Mouse (Mus musculus) cerebellum, postnatal 10 days (tissue): ENCODE data around the gene Gal3st3.
A peak's percentile ranks its signal among the peaks of the same experiment; 100 is the strongest.
"Not testable (repeated sequence)": the region's sequence is repeated elsewhere in the genome, so short reads cannot be mapped to it uniquely, and the experiment has no call there.

ENCODE experiments used
- DNase-seq, 2 experiments: peaks; one replicate each; pipeline ENCODE4 v3.0.0; 2021; ENCODE audit warnings: mixed read lengths in 2 of 2

The Gal3st3 gene

GRCm38 (mm10) chr19:5309025-5309424 lies 10.9 kb downstream of the Gal3st3 start:
- DNase-seq = peak; percentile 40 to 50

GRCm38 (mm10) chr19:5313189-5313588 lies 15.1 kb downstream of the Gal3st3 start:
- no peak for DNase-seq

GRCm38 (mm10) chr19:5323801-5324200 lies 25.7 kb downstream of the Gal3st3 start:
- peak in 1 of 2 experiments; percentile 31 for DNase-seq

DNA sequence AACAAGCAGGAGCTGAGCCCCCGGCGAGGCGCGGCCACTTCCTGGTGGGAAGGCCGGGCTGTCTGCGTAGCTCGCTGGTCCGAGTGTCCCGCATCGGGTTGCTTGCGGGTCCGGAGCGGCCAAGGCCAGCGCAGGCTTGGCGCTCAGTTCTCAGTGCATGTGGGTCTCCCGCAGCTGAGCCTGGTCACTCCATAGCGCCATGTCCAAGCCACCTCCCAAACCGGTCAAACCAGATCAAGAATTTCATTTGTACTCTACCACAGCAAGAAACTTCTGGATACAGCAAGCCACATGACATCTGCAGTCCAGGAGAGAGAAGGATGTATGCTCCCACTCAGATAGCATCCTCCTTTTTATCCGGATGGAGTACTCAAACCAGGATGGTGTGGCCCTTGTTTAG lies 29.8 kb downstream of the Gal3st3 start:
- no peak for DNase-seq

- DNase-seq = no peak
These were observed 36.6 kb downstream of the Gal3st3 start for GRCm38 (mm10) chr19:5334741-5335140.

- no peak for DNase-seq
These were observed 37.3 kb downstream of the Gal3st3 start, which contains the start of gene Catsper1 for GRCm38 (mm10) chr19:5335441-5335840. TSS of gene Catsper1 (plus strand) at chr19:5335741.

DNA sequence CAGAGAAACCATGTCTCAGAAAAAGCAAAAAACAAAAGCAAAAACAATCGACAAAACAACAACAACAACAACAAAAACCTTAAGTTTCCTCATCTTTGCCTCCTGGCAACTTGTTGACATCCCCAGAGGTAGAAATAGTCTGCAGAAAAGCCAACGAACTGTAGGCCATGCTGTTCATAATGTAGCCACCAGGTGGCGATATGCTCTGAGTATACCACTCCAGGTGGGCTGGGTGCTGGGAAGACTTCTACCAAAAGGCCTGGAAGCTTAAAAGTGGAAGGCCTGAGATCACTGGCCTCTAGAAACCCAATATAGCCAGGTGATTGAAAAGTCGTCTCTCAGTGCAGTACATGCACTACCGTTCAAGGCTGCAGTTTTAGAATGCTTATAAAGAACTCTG lies 39.8 kb downstream of the Gal3st3 start:
- peak; percentile 82 to 88 for DNase-seq

- no peak for DNase-seq
These were observed 43.2 kb downstream of the Gal3st3 start for GRCm38 (mm10) chr19:5341360-5341759.

DNA sequence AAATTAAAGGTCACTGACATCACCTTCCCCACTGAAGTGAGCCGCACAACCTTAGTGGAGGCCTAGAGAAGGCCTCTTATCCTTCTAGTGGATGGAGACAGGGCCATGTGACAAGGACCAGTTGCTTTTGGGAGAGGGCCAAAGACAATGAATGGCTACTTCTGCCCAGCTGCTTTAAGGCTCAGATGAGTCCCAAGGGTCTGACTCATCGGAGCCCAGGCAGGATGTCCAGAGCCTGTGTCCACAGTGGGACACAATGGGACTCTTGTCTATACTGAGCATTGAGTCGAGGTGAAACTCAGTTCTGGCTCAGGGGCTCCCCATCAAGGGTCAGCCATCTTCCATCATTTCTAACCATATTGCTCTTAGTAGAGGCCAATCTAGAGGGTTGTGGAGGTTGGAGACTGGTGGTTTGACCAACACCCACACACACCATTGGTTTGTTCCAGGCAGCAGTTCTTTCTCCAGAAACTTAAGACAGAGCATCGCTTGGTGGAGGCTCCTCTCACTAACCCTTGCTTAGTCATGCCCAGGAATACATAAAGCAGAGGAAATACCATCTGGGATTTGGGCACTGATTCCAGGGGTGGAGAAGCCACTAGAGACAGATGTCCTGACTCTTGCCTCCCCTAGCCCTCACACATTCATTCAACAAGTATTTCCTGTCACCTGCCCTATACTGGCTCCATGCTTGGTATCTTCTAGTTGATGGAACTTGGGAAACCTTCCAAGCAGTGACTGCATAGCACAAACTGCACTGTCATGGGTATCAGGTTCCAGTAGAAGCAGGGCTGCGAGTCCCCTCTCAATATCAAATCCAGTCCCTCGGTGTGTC lies 47.4 kb downstream of the Gal3st3 start:
- DNase-seq = no peak

DNA sequence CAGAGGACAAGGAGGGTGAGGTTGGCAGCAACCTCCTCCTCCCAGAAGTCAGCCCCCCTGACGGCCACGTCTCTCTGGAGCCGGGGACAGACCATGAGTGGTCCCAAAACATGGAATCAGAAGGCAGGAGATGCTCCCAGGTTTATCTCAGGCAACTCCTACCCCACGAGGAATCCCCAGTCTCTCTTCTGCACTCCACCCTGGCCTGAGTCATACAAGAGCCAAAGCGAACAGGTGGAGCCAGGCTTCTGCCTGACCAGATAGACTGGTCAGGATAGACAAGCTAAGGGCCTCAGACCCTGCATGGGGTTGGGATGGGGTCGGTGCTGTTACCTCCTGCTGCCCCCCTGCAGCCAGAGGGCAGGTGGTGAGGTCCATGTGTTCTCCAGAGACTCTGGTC lies 49.9 kb downstream of the Gal3st3 start:
- no peak for DNase-seq

DNA sequence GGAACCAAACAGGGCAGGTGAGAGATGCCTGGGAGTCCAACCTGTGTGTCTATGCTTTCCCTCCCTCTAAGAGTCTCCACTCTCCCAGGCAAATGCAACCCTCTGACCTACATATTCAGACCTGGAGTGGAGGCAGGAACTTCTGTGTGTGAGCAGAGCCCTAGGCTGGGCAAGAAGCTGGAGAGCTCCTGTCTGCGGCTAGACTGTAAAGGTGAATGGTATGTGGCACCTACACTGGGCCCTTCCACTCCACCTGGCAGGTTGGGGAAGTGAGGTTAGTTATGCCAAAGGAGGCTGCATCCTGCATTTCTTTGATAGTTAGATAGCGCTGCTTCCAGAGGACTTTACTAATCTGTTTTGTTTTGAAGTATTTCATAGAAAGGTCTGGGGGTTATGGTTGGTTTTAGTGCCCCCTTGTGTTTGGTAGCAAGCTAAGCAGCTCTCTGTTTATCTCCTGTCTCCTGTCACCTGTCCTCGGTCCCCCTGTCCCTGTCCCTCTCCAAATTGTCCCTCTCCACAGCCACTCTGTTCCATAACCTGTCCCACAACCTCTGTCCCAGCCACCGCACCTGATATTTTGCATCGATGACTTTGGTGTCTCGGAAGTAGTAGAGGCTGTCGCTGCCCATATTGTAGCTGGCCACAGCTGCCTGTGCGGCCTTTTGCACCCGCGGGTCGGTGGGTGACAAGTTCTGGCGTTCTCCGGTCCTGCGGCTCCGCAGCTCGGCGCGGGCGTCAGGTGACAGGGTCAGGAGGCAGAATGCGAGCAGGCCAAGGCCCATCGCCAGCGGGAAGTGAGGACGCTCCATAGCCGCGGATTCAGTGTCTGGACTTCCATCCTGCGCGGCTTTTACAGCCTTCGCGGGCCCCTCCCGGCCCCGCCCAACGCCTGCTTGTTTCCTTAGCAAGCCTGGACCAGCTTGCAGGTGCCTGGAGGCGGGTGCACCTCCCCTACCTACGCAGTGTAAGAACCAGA lies 50.7 kb downstream of the Gal3st3 start:
- DNase-seq = peak; percentile 47 to 73

DNA sequence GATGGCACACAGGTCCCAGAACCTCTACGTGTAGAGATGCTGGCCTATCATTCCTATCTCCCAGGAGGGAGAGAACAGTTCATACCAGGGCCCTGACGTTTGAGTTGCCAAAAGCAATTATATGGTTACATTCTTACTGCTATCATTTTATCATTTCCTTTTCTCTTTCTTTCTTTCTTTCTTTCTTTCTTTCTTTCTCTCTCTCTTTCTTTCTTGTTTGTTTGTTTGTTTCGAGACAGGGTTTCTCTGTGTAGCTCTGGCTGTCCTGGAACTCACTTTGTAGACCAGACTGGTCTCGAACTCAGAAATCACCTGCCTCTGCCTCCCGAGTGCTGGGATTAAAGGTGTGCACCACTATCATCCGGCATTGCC lies 51.4 kb downstream of the Gal3st3 start, which contains the start of gene Cst6:
Gene Cst6 (minus strand): TSS at position 73 of the 372 bp plus-strand sequence.
- DNase-seq = not testable (repeated sequence)

GRCm38 (mm10) chr19:5353609-5354008 lies 55.5 kb downstream of the Gal3st3 start:
- DNase-seq = no peak

GRCm38 (mm10) chr19:5356080-5356479 lies 57.9 kb downstream of the Gal3st3 start:
- no peak for DNase-seq
